Mouse (Mus musculus): ENCODE results near the gene Col6a4. TPM values are rescaled to one million over a fixed set of nuclear protein-coding genes. Genes with fewer than 3 reads are reported as not detected.

The Col6a4 gene
- polyA plus RNA-seq, 1 experiment from 2014 or later: 0.03 TPM

DNA sequence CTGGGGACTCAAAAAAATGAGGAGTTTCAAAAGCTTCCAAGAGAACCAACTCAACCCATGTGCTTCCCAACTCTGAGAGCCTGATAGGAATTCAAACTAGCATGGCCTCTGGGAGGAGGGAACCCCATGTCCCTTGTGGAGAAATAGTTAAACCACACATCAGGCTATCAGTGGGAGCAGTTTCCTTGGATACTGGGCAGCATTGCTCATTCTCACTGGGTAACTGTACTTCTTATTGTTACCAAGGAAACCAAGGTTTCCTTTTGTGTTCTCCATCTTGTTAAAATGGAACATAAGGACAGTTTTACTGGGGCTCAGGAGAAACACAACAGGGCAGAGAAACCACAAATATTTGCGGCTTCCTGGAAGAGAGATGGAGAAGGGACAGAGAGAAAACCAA, 146.8 kb downstream of the Col6a4 start:
- Histone ChIP-seq H3K4me1 (no peaks in the 10 kb centered on the region), H3K27me3 (replicated peaks) (no peaks in the 10 kb centered on the region), H3K4me3 (no peak overlapping the region), H3K4me2 (no peak overlapping the region), H3K36me3 (no peaks in the 10 kb centered on the region), H3K9me3 (no peaks in the 10 kb centered on the region), H3K9ac (no peak overlapping the region), H3K27ac (replicated peaks) (no peak overlapping the region)
- no peak for ATAC-seq (ENCODE audit: extremely low read depth, insufficient number of reproducible peaks, low FRiP score, low TSS enrichment)
- 86% methylated on average over 1 of the region's 1 CpGs for WGBS

DNA sequence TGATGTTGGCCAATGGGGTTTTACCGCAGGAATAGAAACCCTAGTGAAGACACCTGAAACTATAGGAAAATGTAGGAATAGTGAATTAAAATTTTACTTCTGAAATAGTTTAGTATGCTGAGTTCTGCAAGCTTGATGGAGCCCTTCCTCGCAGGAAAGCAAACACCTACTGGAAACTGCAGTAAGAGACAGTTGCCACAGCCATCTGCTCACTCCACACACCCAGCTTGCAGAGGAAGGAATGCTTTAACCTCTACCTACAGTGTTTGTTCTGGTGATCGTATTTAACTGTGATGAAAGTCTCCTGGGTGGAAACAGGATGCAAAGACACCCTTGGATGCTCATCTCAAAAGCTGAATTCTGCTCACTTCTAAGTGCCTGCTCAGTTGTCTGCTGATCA, 149.0 kb downstream of the Col6a4 start:
- ATAC-seq (ENCODE audit: extremely low read depth, insufficient number of reproducible peaks, low FRiP score, low TSS enrichment): no peak
- no peak overlapping the region for H3K27ac ChIP-seq (replicated peaks)
- H3K4me2 ChIP-seq: no peak overlapping the region
- WGBS: 70% methylated on average over 3 of the region's 3 CpGs
- no peaks in the 10 kb centered on the region for H3K9me3 ChIP-seq
- H3K4me1 ChIP-seq: no peaks in the 10 kb centered on the region
- H3K36me3 ChIP-seq: no peaks in the 10 kb centered on the region
- no peak overlapping the region for H3K4me3 ChIP-seq
- H3K9ac ChIP-seq: no peak overlapping the region
- no peaks in the 10 kb centered on the region for H3K27me3 ChIP-seq (replicated peaks)

Other genes with a start within 250 kb of the Col6a4 start
- 0.07 and 0.08 TPM in 2 replicates for gene Col6a5, start 136.1 kb downstream of the Col6a4 start, polyA plus RNA-seq (2015; fragmentation: Nextera tagmentation; extraction: Ambion mirVana)
- 1.5 and 1.6 TPM in 2 replicates for gene Glyctk, start 61.4 kb upstream of the Col6a4 start, polyA plus RNA-seq (2015; fragmentation: Nextera tagmentation; extraction: Ambion mirVana)
- gene Wdr82, start 74.1 kb upstream of the Col6a4 start, polyA plus RNA-seq (2015; fragmentation: Nextera tagmentation; extraction: Ambion mirVana): 16.0 and 18.1 TPM in 2 replicates
- gene Ppm1m, start 103.0 kb upstream of the Col6a4 start, polyA plus RNA-seq (2015; fragmentation: Nextera tagmentation; extraction: Ambion mirVana): 26.7 and 29.0 TPM in 2 replicates
- 43.3 and 46.9 TPM in 2 replicates for gene Twf2, start 106.3 kb upstream of the Col6a4 start, polyA plus RNA-seq (2015; fragmentation: Nextera tagmentation; extraction: Ambion mirVana)
- not detected in 2 replicates for gene Tlr9, start 125.8 kb upstream of the Col6a4 start, polyA plus RNA-seq (2015; fragmentation: Nextera tagmentation; extraction: Ambion mirVana)
- gene Alas1, start 151.9 kb upstream of the Col6a4 start, polyA plus RNA-seq (2015; fragmentation: Nextera tagmentation; extraction: Ambion mirVana): 131 and 145 TPM in 2 replicates
- 26.4 and 29.9 TPM in 2 replicates for gene Poc1a, start 184.3 kb upstream of the Col6a4 start, polyA plus RNA-seq (2015; fragmentation: Nextera tagmentation; extraction: Ambion mirVana)